Mouse (Mus musculus) cerebellum, adult 2 months (tissue): ENCODE measurements around the gene 4930519G04Rik. TPM values are rescaled to one million over a fixed set of nuclear protein-coding genes. Genes with fewer than 3 reads are reported as not detected.
"Not testable (repeated sequence)": the region's sequence is repeated elsewhere in the genome, so short reads cannot be mapped to it uniquely, and the experiment has no call there.

Experiments
- DNase-seq, 2 experiments: peaks; one replicate each; pipeline ENCODE4 v3.0.0; 2021
- H3K27ac ChIP-seq: fragments of 200-500 bp; 2 replicates; pipeline ENCODE4 v1.5.1; 2012; ENCODE audit warnings: low read length, control low read depth, inconsistent platforms; ENCODE audit not compliant: insufficient read depth
- H3K27me3 ChIP-seq: fragments of 200-500 bp; 2 replicates; pipeline ENCODE4 v1.6.1; 2012; ENCODE audit warnings: inconsistent platforms, mild to moderate bottlenecking, low read length, moderate library complexity; ENCODE audit not compliant: control insufficient read depth, insufficient read depth
- H3K4me1 ChIP-seq: fragments of 200-500 bp; 2 replicates; pipeline ENCODE4 v1.6.1; 2011; ENCODE audit warnings: low read length; ENCODE audit not compliant: control insufficient read depth, insufficient read depth
- H3K4me3 ChIP-seq: fragments of 200-500 bp; replicated peaks from 2 replicates; pipeline ENCODE3; 2011; ENCODE audit warnings: mild to moderate bottlenecking, low read depth, low read length, control low read depth; ENCODE audit not compliant: insufficient read depth
- CTCF ChIP-seq: fragments of 200-500 bp; IDR thresholded peaks from 2 replicates; pipeline ENCODE4 v1.5.1; 2011; ENCODE audit warnings: low read depth, mild to moderate bottlenecking, control low read depth, low read length, moderate library complexity, borderline replicate concordance; ENCODE audit not compliant: insufficient read depth
- POLR2A ChIP-seq: fragments of 200-500 bp; IDR thresholded peaks from 2 replicates; pipeline ENCODE4 v1.6.1; 2011; ENCODE audit warnings: low read length, control low read depth, borderline replicate concordance; ENCODE audit not compliant: insufficient read depth
- WGBS: fragments of 180-500 bp; shearing (Covaris S2); methylation state at CpG from one replicate; pipeline ENCODE4 v1.1.7; 2018; 5-methylcytosine and 5-hydroxymethylcytosine counted together
- polyA plus RNA-seq: library from polyadenylated mRNA; depleted of rRNA; stranded (reverse); fragments of >200 nt; gene quantifications from 2 replicates; pipeline ENCODE4 v1.2.3, GENCODE M21; 2012

4930519G04Rik gene
- polyA plus RNA-seq, 1 experiment = not detected

DNA sequence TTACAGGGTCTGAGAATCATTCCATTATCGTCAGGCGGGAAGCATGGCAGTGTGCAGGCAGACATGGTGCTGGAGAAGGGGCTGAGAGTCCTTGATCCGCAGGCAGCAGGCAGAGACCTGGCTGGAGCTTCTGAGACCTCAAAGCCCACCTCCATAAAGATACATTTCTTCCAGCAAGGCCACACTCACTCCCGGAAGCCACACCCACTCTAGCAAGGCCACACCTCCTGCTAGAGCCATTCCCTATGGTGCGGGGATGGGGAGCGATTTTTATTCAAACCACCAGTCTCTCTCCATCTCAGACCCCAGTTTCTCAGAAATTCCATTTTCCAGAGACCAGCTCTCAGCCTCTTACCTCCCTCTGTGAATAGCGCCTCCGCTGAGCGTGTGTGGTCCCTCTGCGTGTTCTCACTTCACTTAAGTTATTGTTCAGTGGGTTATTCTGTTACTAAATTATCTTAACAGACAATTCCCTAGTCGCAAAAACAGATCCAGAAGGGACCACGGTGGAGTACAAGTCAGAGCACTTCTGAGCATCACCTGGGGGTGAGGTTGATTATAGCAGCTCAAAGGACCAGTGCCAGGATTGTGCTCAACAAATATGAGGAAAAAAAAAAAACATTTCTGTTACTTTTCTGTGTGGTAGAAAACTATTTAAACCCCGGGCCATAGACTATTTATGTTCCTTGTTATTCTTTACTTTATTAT, 55.3 kb downstream of the 4930519G04Rik start:
- 51% methylated on average over 13 of the region's 13 CpGs for WGBS

DNA sequence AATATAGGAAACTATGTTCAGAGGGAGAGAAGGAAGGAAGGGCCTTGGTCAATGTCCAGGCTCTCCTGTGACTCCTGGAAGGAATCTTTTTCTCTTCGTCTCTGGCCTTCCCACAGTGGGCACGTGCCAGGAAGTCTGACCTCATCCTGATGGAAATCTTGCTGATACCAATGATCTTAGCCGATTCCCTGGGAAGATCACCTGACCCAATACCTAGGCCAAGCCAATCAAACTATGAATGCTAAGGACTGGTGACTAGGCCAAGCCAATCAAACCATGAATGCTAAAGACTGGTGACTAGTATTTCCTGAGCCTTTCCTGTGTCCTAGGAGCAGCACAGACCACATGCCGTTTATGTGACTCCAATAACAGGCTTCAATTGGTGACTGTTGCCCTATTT, 60.2 kb downstream of the 4930519G04Rik start:
- Histone ChIP-seq H3K27ac (no peak overlapping the region), H3K4me1 (no peaks in the 10 kb centered on the region), H3K27me3 (no peaks in the 10 kb centered on the region), H3K4me3 (no peak overlapping the region)
- TF ChIP-seq CTCF = no peak
- DNase-seq = no peak
- 56% methylated on average over 4 of the region's 4 CpGs for whole genome bisulfite sequencing

More for the DNA sequence above, 55.3 kb downstream of the 4930519G04Rik start:
- no peaks in the 10 kb centered on the region for H3K27me3 ChIP-seq
- no peak overlapping the region for H3K4me3 ChIP-seq
- DNase-seq = no peak
- no peaks in the 10 kb centered on the region for H3K4me1 ChIP-seq
- no peak for TF ChIP-seq CTCF
- TF ChIP-seq POLR2A = no peak
- H3K27ac ChIP-seq = no peak overlapping the region

DNA sequence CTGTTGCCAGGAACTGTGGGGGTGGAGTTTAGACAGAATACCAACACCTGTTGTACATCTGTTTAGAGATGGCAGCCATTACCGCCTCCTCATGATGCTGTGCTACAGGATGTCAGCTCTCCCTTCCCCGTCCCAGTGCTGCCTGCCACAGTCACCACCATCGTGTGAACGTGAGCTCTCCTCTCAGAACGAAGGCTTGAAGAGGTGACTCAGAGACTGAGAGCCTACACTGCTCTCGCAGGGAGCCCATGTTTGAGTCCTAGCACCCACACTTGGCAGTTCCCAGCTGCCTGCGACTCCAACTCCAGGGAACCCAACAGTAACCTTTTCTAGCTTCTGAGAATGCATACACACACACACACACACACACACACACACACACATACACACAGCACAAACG, 61.4 kb downstream of the 4930519G04Rik start:
- DNase-seq = no peak
- TF ChIP-seq POLR2A (no peak), CTCF (no peak)
- Histone ChIP-seq H3K4me1 (no peaks in the 10 kb centered on the region), H3K27ac (no peak overlapping the region), H3K4me3 (no peak overlapping the region), H3K27me3 (no peaks in the 10 kb centered on the region)
- WGBS = 64% methylated on average over 8 of the region's 8 CpGs

DNA sequence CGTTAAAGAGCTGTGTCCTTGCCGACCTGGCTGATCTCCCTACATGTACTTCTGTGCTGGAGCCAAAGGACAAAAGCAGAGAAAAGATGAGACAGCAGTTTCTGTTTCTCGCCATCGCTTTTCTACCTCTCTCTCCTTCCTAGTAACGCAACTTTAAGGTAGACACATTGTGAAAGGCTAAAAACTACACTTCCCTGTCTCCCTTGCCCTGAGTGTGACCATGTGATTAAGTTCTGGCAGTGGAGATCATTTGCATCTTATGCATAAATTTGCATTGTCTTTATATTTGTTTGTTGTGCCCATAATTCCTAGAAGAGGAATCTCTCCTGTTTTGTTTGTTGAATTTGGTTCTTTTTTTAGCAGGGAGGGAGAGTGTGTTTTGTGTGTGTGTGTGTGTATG, 62.4 kb downstream of the 4930519G04Rik start:
- H3K27ac ChIP-seq = no peak overlapping the region
- no peak overlapping the region for H3K4me3 ChIP-seq
- H3K27me3 ChIP-seq = no peaks in the 10 kb centered on the region
- DNase-seq = no peak
- no peak for TF ChIP-seq CTCF
- no peak for TF ChIP-seq POLR2A
- H3K4me1 ChIP-seq = no peaks in the 10 kb centered on the region
- WGBS = 64% methylated on average over 5 of the region's 5 CpGs

DNA sequence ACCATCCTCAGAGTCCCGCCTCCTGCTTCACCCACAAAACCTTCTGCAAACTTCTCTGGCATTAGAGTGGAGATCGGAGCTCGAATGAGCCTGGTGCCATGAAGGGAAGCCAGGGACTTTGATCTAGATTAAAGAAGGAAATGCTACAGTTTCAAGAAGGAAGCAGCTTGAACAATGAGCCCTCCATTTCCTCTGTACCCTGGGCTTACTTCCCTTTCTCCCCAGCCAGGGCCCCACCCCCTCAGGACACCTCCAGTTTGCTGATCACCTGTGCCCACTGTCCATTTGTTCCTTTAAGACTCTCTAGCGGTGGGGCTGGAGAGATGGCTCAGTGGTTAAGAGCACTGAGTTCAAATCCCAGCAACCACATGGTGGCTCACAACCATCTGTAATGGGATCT, 63.3 kb downstream of the 4930519G04Rik start:
- Histone ChIP-seq H3K4me3 (no peak overlapping the region), H3K27me3 (no peaks in the 10 kb centered on the region), H3K27ac (no peak overlapping the region), H3K4me1 (no peaks in the 10 kb centered on the region)
- WGBS = 89% methylated on average over 4 of the region's 4 CpGs
- TF ChIP-seq CTCF (no peak), POLR2A (no peak)
- DNase-seq = no peak

DNA sequence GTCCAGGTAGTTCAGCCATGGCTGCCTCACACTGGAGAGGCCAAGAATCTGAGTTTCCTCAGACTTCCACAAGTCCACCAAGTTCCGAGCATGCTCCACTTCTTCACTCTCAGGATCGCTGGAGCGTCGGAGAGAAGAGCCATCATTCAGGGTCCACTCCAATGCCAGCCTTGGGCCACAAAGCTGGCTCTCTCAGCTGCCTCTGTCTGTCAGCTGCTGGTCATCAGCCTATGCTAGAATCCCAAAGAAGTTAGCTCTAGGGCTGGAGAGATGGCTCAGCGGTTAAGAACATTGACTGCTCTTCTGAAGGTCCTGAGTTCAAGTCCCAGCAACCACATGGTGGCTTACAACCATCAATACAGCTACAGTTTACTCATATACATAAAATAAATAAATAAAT, 63.9 kb downstream of the 4930519G04Rik start:
- not testable (repeated sequence) for H3K4me1 ChIP-seq, DNase-seq, H3K27ac ChIP-seq, H3K4me3 ChIP-seq, H3K27me3 ChIP-seq
- WGBS = 94% methylated on average over 5 of the region's 5 CpGs

DNA sequence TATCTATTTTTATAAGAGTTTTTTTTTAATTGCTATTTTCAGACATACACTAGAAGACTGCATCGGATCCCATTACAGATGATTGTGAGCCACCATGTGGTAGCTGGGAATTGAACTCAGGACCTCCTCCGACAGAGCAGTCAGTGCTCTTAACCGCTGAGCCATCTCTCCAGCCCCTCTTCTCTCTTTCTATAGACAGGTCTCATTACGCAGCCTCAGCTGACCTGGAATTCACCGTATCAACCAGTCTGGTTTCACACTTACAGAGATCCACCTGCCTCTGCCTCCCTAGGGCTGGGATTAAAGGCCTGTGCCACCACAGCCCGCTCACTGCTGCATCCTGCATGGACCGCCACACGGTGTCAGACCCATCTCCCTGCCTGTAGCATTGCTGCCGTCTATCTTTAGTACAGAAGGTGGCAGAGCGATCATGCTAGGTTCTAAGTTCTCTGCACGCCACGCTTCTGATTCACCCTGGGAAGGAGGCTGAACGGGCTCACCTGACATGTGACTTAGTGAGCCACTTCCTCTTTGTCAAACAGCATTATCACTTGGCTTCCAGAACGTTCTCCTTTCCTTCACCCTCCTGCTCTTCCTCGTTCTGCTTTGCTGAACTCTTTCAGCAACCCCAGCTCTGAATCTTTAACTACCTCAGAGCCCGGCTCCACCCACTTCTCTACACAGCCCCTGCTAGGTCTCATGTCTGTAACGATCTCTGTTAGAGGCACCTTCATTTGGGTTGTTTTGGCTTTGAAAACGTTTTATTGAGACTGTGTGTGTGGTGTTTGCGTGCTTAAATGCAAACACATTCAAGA, 68.3 kb downstream of the 4930519G04Rik start:
- H3K4me1 ChIP-seq = peaks cover 4% of the 10 kb centered on the region; the same call in 1 of the 2 replicates
- no peak overlapping the region for H3K27ac ChIP-seq
- no peak for DNase-seq
- TF ChIP-seq POLR2A = no peak
- TF ChIP-seq CTCF = no peak
- no peaks in the 10 kb centered on the region for H3K27me3 ChIP-seq
- H3K4me3 ChIP-seq = no peak overlapping the region
- 75% methylated on average over 19 of the region's 19 CpGs for WGBS

DNA sequence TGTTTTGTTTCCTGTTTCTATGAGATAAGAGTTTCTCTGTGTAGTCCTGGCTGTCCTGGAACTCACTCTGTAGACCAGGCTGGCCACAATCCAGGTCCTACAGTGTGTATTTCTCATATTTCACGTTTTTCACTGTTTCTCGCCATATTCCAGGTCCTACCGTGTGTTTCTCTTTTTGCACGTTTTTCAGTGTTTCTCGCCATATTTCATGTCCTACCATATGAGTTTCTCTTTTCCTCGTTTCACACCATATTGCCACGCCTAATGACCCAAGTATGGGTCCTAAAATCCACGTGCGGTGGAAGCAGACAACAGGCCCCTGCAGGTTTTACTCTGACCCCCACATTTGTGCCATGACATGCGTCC, 68.9 kb downstream of the 4930519G04Rik start:
- Histone ChIP-seq H3K27me3 (no peaks in the 10 kb centered on the region), H3K27ac (no peak overlapping the region), H3K4me3 (no peak overlapping the region), H3K4me1 (peaks cover 4% of the 10 kb centered on the region; the same call in 1 of the 2 replicates)
- TF ChIP-seq POLR2A (no peak), CTCF (no peak)
- WGBS = 59% methylated on average over 10 of the region's 10 CpGs
- no peak for DNase-seq
